In the genomic region with DNA sequence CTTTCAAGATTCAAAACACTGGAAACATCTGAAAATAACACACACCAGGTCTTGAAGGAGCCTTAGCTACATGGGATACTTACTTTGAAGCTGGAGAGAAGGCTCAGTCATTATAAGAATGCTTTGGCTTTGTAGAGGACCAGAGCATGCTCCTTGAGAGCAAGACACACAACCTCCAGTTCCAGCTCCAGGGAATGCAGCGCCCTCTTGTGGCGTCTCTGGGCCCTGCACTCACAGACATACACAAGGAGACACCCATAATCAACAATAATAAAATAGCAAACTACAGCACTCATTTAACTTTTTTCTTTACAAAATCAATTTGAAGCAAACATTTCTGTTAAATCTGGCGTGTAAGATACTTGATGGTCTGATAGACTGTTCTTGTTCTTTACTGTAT, we compare ENCODE assay signal across 10 mouse cellular contexts.
A peak's percentile ranks its signal among the peaks of the same experiment; 100 is the strongest.
DNase-seq lines count a peak whose midpoint lies in the region; ATAC-seq and TF ChIP-seq lines count a peak whose summit lies in the region.
"Had no signal": no experiment of that assay in that cellular context is flagged by ENCODE, and none has a peak within 500 bp of the region (broad histone marks: within the 10 kb centered on the region; RNA-seq: fewer than 3 reads in every experiment).

No protein-coding gene starts in this region.

- peak; percentile 24 for DNase-seq in hindbrain, embryonic 10.5 days (ENCODE audit: low spot score)
- peak; percentile 35 for DNase-seq in right cerebral cortex, postnatal 14 days
- no peak for DNase-seq in right cerebral cortex, adult 18-20 months
- no peak for DNase-seq in brain, embryonic 14.5 days (ENCODE audit: low read depth)
- DNase-seq in lung, postnatal 36 days, result peak; percentile 7
- DNase-seq in gastrocnemius, postnatal 25 days, result no peak

- H3K4me3 ChIP-seq in hindbrain, embryonic 10.5 days, result no peak overlapping the region
- H3K4me3 ChIP-seq in hindbrain, embryonic 13.5 days, result no peak overlapping the region
- H3K4me3 ChIP-seq: embryonic facial prominence, embryonic 12.5 days; neural tube, embryonic 13.5 days had no signal

- no peaks in the 10 kb centered on the region for H3K4me1 ChIP-seq in hindbrain, embryonic 10.5 days (replicated peaks)
- H3K4me1 ChIP-seq in hindbrain, embryonic 13.5 days (replicated peaks), result no peaks in the 10 kb centered on the region
- H3K4me1 ChIP-seq: embryonic facial prominence, embryonic 12.5 days; neural tube, embryonic 13.5 days had no signal

- no peak for ATAC-seq in hindbrain, embryonic 13.5 days (ENCODE audit: low FRiP score)
- ATAC-seq in erythroblast, adult 5-6 weeks (replicated peaks; ENCODE audit: low FRiP score, poor library complexity, severe bottlenecking), result no peak

- H3K4me2 ChIP-seq in hindbrain, embryonic 13.5 days, result no peak overlapping the region
- H3K4me2 ChIP-seq: embryonic facial prominence, embryonic 12.5 days; neural tube, embryonic 13.5 days had no signal

- H3K9ac ChIP-seq in hindbrain, embryonic 13.5 days, result no peak overlapping the region
- H3K9ac ChIP-seq: embryonic facial prominence, embryonic 12.5 days; neural tube, embryonic 13.5 days had no signal

- H3K27me3 ChIP-seq in hindbrain, embryonic 10.5 days (ENCODE audit: insufficient read depth, poor library complexity, severe bottlenecking), result no peaks in the 10 kb centered on the region
- no peaks in the 10 kb centered on the region for H3K27me3 ChIP-seq in hindbrain, embryonic 13.5 days
- H3K27me3 ChIP-seq: embryonic facial prominence, embryonic 12.5 days; neural tube, embryonic 13.5 days had no signal

- H3K36me3 ChIP-seq in hindbrain, embryonic 10.5 days, result no peaks in the 10 kb centered on the region
- H3K36me3 ChIP-seq in hindbrain, embryonic 13.5 days, result no peaks in the 10 kb centered on the region
- H3K36me3 ChIP-seq: embryonic facial prominence, embryonic 12.5 days; neural tube, embryonic 13.5 days had no signal

- TF ChIP-seq CTCF in brain, embryonic 14.5 days (IDR thresholded peaks at IDR 0.05; ENCODE audit: borderline replicate concordance, extremely low read depth, insufficient read depth, insufficient read length), result peak; percentile 65

- 48% methylated on average over 3 of the region's 3 CpGs for WGBS in hindbrain, embryonic 10.5 days
- 55% methylated on average over 3 of the region's 3 CpGs for WGBS in hindbrain, embryonic 13.5 days

- no peak overlapping the region for H3K27ac ChIP-seq in hindbrain, embryonic 10.5 days
- H3K27ac ChIP-seq in hindbrain, embryonic 13.5 days, result no peak overlapping the region
- H3K27ac ChIP-seq: embryonic facial prominence, embryonic 12.5 days; neural tube, embryonic 13.5 days had no signal

- TF ChIP-seq POLR2A in brain, embryonic 14.5 days (IDR thresholded peaks at IDR 0.05; ENCODE audit: borderline replicate concordance, extremely low read depth, insufficient read depth, insufficient read length, poor library complexity, severe bottlenecking), result no peak

- no peaks in the 10 kb centered on the region for H3K9me3 ChIP-seq in hindbrain, embryonic 10.5 days
- no peaks in the 10 kb centered on the region for H3K9me3 ChIP-seq in hindbrain, embryonic 13.5 days
- H3K9me3 ChIP-seq: embryonic facial prominence, embryonic 12.5 days; neural tube, embryonic 13.5 days had no signal

Comparison
In these comparisons a context has a peak if more than half of its experiments do, and no peak if none do; other contexts are left out.
1. DNase-seq: peak in hindbrain, embryonic 10.5 days (single experiment), right cerebral cortex, postnatal 14 days (single experiment) and lung, postnatal 36 days (single experiment); none in right cerebral cortex, adult 18-20 months (single experiment), brain, embryonic 14.5 days (single experiment) and gastrocnemius, postnatal 25 days (single experiment).